Mouse (Mus musculus) adrenal gland, adult (tissue): ENCODE measurements at regions not wholly inside any gene's neighbourhood (a gene's known extent, or its start where the extent isn't known, plus 50 kb on each side); places are given as distances from the start of the nearest gene placed in this dataset.
"Not testable (repeated sequence)": the region's sequence is repeated elsewhere in the genome, so short reads cannot be mapped to it uniquely, and the experiment has no call there.

ENCODE experiments used
- DNase-seq, 2 experiments: peaks; one replicate each; pipeline ENCODE4 v3.0.0; 2022 to 2023; ENCODE audit warnings: low spot score in 1 of 2; ENCODE audit not compliant: inconsistent age in 2 of 2

DNA sequence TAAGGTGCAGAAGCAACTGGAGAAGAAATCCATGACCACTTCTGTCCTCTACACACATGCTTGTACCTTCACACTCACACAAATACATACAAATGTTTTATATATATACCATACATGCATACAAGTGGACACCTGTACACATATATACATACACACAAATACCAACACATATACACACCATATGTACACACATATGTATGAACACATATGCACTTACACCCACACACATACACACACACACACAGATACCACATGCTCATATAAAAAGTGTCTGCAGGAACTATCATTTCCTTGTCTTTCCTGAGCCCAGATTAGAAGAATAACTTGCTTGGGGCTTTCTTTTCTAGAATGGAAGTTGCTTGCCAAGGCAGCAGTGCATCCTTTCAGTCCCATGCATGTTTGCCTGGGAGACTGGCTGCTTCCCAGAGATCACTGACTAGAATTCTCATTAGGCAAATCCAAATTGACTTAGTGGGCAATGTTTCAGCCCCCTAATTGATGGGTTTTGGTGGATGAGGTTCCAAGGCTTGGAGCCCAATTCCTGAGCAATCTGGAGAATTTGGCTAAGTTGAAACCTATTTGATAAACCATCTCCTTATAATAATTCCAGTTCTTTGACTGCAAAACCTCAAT is 169.2 kb upstream of the Hddc2 start:
- DNase-seq, result no peak

DNA sequence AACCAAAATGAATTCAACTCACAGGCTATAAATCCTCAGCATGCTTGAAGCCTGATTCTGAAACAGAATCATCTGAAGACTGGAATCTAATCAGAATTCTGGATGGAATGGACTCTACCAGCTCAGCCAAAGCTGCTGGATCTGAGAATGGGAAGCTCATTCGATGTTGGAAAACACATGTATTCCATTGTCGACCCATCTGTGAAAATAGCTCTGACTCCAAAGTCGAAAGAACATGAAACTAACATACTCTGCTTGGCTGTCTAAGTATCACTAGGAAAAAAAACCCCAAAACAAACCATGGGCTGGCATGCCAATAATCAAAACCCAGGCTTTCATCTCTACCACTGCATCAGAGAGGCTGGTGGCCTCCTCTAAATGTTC is 168.7 kb upstream of the Hddc2 start:
- DNase-seq, result no peak

DNA sequence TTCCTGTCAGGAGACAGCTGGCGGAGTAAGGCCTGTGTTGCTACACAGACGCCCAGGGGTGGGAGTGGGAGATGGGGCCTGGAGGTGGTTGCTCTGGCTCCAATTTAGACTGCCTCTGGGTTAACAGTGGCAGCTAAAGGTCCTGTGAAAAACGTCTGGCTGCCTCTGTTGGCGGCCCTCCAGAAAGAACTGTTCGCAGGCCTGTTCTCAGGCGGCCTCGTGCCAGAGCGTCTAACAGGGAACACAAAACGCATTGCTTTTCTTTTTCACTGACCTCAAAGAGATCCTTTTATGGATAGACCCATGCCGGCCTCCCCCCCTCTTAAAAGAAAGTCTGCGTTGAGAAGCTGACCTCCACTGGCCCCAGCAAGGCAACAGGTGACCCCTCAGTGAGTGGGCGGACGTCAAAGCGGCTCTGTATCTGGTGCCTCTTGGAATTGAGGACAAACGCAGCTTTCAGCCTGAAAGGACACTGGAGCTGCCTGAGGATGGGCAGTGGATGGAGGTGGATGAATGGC is 140.0 kb upstream of the Hddc2 start:
- peak; percentile 44 to 79 for DNase-seq

DNA sequence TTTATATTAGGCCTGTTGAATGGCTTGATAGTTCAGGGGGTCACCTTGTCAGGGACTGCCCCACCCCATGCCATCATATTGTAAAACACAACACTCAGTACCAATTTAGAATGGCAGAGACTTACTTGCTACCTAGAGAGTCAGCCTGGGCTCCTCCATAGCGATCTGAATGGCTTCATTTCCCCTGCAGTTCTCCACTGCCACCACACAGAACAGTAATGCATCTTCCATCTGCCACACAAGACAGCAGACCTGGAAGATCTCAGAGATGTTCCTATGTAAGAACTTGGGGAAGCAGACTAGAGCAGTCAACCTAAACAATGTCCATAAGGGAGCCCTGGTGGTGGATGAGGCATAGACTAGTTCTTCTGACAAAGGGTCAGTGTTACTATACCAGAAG is 123.6 kb upstream of the Hddc2 start:
- DNase-seq, result no peak

DNA sequence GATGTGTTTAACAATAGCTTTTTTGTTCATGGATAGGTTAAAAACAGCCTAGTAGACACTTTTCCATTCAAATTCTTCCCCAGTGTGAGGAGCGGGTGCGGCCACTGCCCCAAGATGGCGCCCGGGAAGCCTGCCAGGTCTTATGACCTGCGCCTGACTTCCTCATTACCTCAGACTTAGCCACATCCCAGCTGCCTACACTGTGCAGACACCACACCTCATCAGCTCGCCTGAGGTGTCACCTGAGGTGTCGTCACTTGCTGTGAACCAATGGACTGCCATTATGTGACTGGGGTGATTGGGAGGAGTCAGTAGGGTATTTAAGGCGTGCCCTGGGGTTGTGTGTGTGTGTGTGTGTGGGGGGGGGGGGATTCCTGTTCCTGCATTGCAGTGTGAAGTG is 101.0 kb upstream of the Hddc2 start:
- not testable (repeated sequence) for DNase-seq

DNA sequence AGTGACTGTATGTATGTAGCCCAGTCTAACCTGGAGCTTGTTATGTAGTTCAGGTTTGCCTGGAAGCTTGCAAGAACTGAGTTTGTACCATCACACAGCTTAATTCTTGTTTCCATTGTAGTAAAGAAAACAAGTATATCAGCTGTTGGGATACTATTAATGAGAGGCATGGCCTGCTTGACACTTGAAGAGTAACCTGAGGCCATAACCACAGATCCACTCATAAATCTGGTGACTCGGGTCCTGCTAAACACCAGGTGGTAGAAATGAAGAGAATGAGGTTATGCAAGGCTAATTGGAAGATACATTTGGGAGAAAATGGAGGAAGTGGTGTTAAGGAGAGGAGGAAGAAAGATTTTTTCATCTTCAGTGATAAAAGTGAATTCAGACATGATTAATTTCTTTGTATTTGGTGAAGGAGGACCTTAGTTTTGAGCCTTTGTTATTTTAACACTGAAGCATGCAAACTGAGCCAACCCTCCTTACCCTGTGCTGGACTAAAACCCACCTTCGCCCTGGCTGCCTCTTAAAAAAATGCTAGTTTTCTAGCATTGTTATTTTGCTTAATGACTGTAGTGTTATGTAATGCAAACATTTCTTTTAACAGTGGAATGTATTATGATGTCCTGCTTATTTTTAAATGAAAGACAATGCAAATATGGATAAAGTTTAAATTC is 100.3 kb upstream of the Hddc2 start:
- DNase-seq, result no peak

DNA sequence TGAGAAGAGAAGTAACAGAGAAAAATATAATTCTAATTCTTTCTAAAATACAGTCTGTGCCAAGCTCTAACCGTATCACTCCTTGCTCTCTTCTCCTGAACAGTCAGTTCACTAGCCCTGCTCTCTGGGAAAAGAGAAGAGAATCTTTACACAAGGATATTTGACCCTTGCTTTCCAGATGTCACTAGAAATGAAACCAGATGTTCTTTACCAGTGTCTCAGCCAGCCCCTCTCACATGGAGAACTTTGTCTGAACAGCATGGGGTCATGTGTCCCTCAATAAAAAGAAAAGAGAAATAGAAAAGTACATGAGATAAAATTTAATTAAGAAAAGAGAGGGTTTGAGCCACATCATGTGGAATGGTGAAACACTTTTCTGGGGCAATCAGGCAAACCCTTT is 91.3 kb upstream of the Hddc2 start:
- no peak for DNase-seq

DNA sequence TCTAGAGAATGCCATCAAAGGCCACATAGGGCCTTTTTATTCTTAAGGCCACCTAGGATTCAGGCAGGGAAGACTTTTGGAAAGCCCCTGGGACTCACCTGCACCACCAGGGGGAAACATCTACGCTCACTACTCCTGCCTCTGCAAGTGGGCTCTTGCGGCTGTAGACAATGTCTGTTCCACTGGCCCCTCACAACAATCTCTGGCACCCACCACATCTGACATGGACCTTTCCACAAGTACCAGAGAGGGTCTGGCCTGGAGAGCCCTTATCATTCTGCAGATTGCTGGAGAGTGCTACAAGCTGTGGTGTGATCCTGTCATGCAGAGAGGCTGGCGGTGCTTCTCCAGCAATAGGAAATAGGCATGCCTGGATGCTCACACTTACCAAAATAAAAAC is 84.1 kb upstream of the Hddc2 start:
- no peak for DNase-seq

DNA sequence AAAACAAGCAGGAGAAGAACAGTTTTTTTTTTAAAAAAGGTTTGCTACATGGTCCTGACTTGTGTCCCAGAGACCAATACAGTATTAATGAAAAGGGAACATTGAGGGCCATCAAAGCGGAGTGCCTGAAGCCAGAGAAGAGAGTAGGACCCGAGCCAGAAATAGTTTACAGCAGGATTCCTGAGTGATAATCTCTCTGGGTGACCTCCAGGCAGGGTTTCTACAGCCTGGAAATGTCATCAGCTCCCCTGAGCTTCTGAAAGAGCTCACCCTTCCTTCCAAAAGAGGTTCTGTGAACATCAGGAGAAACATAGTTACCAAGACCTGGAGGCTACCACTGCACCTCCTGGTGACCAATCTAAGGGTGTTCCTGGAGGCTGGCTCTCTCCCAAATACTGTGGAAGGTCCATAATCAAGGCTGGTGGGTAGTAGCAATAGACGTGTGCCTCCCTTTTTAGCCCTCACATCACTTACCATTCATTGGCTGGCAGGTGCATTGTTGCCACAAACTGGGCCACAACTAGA is 70.7 kb upstream of the Hddc2 start:
- DNase-seq, result no peak

DNA sequence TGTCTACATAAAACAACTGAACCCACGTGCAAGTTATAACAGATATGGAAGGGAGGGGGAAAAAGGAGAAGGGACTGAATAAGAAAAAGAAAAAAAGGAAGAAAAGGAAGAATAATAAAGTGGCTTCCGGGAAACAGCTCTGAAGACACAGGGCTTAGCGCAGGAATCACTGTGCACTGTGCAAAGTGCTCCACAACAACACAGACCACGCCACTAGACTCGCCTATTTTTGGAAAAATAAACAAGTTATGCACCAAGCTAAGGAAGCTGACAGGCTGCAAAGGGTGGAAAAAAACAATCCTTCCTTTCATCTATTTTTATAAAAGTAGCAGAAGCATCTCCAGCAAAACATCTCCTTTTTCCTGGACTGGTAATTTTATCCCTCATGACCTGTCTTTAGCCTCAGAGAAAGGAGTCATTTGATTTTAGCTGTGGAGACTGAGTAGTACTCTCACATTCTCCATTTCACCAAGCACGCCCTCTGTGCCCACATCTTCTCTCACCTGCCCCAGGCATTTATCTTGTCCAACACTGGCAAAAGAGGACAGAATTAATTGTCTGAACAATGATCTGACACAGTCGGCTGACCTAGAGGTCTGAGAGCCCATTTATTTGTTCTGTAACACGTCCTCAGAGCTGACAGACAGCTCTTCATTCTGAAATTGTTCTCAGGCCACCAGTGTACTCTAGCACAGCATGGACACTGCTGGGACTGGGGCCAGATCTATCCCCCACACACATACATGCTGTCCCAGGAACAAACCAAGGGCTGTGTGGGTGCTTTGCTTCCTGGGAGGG is 60.4 kb upstream of the Hddc2 start:
- DNase-seq, result no peak

DNA sequence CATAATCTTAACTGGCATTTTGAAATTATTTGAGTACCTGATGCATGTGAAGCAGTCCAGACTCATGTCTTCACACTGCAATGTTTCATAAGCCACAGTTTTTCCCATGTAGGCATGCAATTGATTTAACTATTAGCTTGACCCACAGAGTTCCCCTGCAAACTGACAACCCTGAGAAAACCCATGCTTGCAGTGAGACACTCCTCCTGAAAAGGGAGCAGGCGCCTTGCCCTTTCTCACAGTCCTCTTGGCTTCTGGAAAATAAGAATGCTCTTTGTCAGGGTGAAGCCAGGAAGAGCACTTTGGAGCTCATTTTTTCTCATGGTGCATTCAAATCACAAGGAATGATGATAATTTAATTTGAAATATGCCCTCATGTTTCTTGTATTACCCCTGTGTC is 56.2 kb upstream of the Hddc2 start:
- no peak for DNase-seq

DNA sequence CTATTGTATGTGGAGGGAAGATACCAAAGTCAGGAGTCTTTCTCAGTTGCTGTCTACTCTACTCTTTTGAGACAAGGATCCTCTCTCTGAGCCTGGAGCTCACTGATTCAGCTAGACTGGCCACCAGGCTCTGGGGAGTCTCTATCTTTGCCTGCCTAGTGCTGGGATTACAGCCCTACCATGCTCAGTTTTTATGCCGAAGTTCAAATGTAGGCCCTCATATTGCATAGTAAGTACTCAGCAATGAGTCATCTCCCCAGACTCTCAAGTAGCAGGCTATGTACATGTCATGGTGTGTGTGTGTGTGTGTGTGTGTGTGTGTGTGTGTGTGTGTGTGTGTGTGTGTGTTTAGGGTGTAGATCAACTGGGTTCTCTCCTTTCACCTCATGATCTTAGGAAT is 55.6 kb upstream of the Hddc2 start:
- DNase-seq, result no peak

DNA sequence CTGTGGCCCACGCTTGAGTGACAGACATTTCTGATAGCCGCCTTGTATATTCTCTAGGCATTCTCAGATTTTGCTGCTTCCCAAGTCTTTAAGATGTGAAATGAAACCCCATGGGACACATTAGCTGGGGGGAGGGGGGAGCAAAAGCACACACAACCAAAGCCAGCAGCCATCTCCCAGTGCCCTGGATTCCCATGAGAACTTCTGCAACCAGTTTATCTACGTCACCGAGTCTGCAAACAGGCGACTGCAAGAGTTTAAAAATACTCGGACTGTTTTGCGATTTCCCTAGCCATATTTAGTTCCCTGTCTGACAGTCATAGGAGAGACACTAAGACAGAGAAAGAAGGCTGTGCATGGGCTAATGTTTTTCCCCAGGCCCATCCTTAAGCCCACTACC is 52.3 kb upstream of the Hddc2 start:
- peak in 1 of 2 experiments; percentile 40 for DNase-seq
